Mouse (Mus musculus): Measurements from ENCODE around the gene Pllp.

DNA sequence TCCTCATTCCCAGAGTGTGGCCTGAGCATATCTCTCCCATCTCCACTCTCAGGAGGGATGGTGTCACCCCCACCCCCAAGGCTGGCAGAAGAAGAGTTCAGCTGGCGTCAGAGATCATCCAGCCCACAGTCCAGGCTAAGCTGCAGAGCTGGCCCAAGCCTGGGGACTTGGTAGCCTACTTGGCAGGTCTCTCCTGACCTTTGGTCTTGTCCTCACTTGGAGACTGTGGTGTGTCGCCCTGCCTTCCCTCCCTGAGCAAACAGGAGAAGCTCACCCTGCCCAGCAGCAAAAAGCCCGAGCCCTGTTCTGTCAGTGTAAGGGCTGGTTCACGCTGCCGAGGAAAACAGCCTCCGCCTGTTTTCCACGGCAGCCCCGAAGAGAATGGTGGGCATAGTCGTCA, 10.1 kb downstream of the Pllp start:
- no peak for TF ChIP-seq POLR2A (IDR thresholded peaks at IDR 0.05; ENCODE audit: extremely low read depth, insufficient read depth, low read length)
- no peak for TF ChIP-seq CTCF (IDR thresholded peaks at IDR 0.05; ENCODE audit: low read depth, low read length)
